ENCODE assay signal across 8 mouse cellular contexts in genomic region chr17:78201221-78202058, GRCm38 (mm10). TPM values are rescaled to one million over a fixed set of nuclear protein-coding genes. Genes with fewer than 3 reads are reported as not detected.
A peak's percentile ranks its signal among the peaks of the same experiment; 100 is the strongest.
DNase-seq lines count a peak whose midpoint lies in the region; ATAC-seq and TF ChIP-seq lines count a peak whose summit lies in the region.

No protein-coding gene starts in this region.

- TF ChIP-seq POLR2A in spleen, adult 2 months (IDR thresholded peaks at IDR 0.05; ENCODE audit: low read depth, low read length), result no peak

- H3K4me1 ChIP-seq in spleen, adult 2 months (ENCODE audit: control insufficient read depth, insufficient read depth, insufficient read length), result peaks cover 5% of the 10 kb centered on the region; the same call in 1 of the 2 replicates
- peaks cover 5% of the 10 kb centered on the region; the same call in 1 of the 2 replicates for H3K4me1 ChIP-seq in forebrain, embryonic 11.5 days (replicated peaks; ENCODE audit: control insufficient read depth, insufficient read depth, low read length)
- peaks cover 5% of the 10 kb centered on the region for H3K4me1 ChIP-seq in liver, embryonic 16.5 days (ENCODE audit: control insufficient read depth, low read depth, low read length)

- peak overlapping the region; percentile 73 for H3K4me3 ChIP-seq in spleen, adult 2 months (ENCODE audit: extremely low read depth, insufficient read depth, insufficient read length)
- H3K4me3 ChIP-seq in forebrain, embryonic 11.5 days (ENCODE audit: low read depth, low read length), result peak overlapping the region; percentile 79
- peak overlapping the region; percentile 60 for H3K4me3 ChIP-seq in liver, embryonic 16.5 days (ENCODE audit: low read depth, low read length)

- peak; percentile 53 for ATAC-seq in forebrain, embryonic 11.5 days (replicated peaks; ENCODE audit: low FRiP score)
- ATAC-seq in liver, embryonic 16.5 days (ENCODE audit: low read depth), result peak; percentile 49

- peak overlapping the region; percentile 98 for H3K4me2 ChIP-seq in forebrain, embryonic 11.5 days (ENCODE audit: low read depth, low read length, severe bottlenecking)
- peak overlapping the region; percentile 80 for H3K4me2 ChIP-seq in liver, embryonic 16.5 days (ENCODE audit: low read depth, low read length)

- TF ChIP-seq CTCF in spleen, adult 2 months (IDR thresholded peaks at IDR 0.05; ENCODE audit: extremely low read depth, insufficient read depth, insufficient read length, insufficient replicate concordance), result no peak

- no peaks in the 10 kb centered on the region for H3K36me3 ChIP-seq in spleen, adult 2 months (ENCODE audit: control insufficient read depth, insufficient read depth, low read length)
- H3K36me3 ChIP-seq in forebrain, embryonic 11.5 days (ENCODE audit: control insufficient read depth, insufficient read depth, low read length), result no peaks in the 10 kb centered on the region
- H3K36me3 ChIP-seq in liver, embryonic 16.5 days (ENCODE audit: control insufficient read depth, insufficient read depth), result no peaks in the 10 kb centered on the region

- H3K27ac ChIP-seq in spleen, adult 2 months (ENCODE audit: insufficient read depth, low read length), result peak overlapping the region; percentile 66; the same call in 1 of the 2 replicates
- H3K27ac ChIP-seq in forebrain, embryonic 11.5 days (ENCODE audit: low read depth, low read length), result no peak overlapping the region
- H3K27ac ChIP-seq in liver, embryonic 16.5 days (ENCODE audit: low read length), result no peak overlapping the region

- WGBS in spleen, adult 2 months, result 3% methylated on average over 39 of the region's 39 CpGs
- under 1% methylated on average over 39 of the region's 39 CpGs for WGBS in forebrain, embryonic 11.5 days
- under 1% methylated on average over 39 of the region's 39 CpGs for WGBS in liver, embryonic 16.5 days (ENCODE audit: insufficient replicate concordance)

- H3K27me3 ChIP-seq in spleen, adult 2 months (ENCODE audit: control insufficient read depth, insufficient read depth, low read length), result peaks cover 16% of the 10 kb centered on the region
- peaks cover 3% of the 10 kb centered on the region; the same call in 1 of the 2 replicates for H3K27me3 ChIP-seq in forebrain, embryonic 11.5 days (ENCODE audit: control insufficient read depth, insufficient read depth, low read length)
- peaks cover 45% of the 10 kb centered on the region for H3K27me3 ChIP-seq in liver, embryonic 16.5 days (ENCODE audit: control insufficient read depth, insufficient read depth, low read depth, low read length)

- peak in 1 of 2 experiments; percentile 8 for DNase-seq in spleen, adult 2 months (ENCODE audit: low read depth in 1 of 2, low spot score in 2 of 2)
- no peak for DNase-seq in spleen, adult 12 weeks (ENCODE audit: low spot score)
- peak; percentile 35 for DNase-seq in adrenal gland, postnatal 25 days
- DNase-seq in forebrain, embryonic 11.5 days (ENCODE audit: low spot score), result peak; percentile 75
- DNase-seq in induced T-regulatory cell, adult 2 months (ENCODE audit: low read depth), result peak; percentile 61
- peak; percentile 41 for DNase-seq in right cerebral cortex, postnatal 25 days
- no peak for DNase-seq in adipocyte (ENCODE audit: low spot score)

- peak overlapping the region; percentile 83 for H3K9ac ChIP-seq in forebrain, embryonic 11.5 days (ENCODE audit: low read length)
- peak overlapping the region; percentile 55 for H3K9ac ChIP-seq in liver, embryonic 16.5 days (ENCODE audit: low read depth, low read length)

- no peaks in the 10 kb centered on the region for H3K9me3 ChIP-seq in forebrain, embryonic 11.5 days (ENCODE audit: control insufficient read depth, low read length)
- H3K9me3 ChIP-seq in liver, embryonic 16.5 days (replicated peaks; ENCODE audit: control insufficient read depth, low read length), result no peaks in the 10 kb centered on the region

RNA-seq across cellular contexts. Expression of gene Crim1, which starts 1.4 kb away (rescaled TPM):
- 19.3 and 20.5 TPM in 2 replicates for polyA plus RNA-seq in spleen, adult 2 months (2012; rRNA removed)
- total RNA-seq in adrenal gland, postnatal 25 days (2021), result 38.5 and 45.9 TPM in 2 replicates
- 2.7 and 3.7 TPM in 2 replicates for polyA plus RNA-seq in forebrain, embryonic 11.5 days (2014; fragmentation: Nextera tagmentation; extraction: Ambion mirVana)
- polyA plus RNA-seq in liver, embryonic 16.5 days (2015; fragmentation: Nextera tagmentation; extraction: Ambion mirVana), result 0.41 and 0.63 TPM in 2 replicates

Comparison
In these comparisons a context has a peak if more than half of its experiments do, and no peak if none do; other contexts are left out.
1. DNase-seq: peak in adrenal gland, postnatal 25 days (single experiment), forebrain, embryonic 11.5 days (single experiment), induced T-regulatory cell, adult 2 months (single experiment) and right cerebral cortex, postnatal 25 days (single experiment); none in spleen, adult 12 weeks (single experiment) and adipocyte (single experiment).
2. Peak in every context shown above with its lines, with median percentiles within 50 percentile points of each other: H3K4me3 ChIP-seq.